Mouse (Mus musculus): ENCODE measurements around the gene Irf6.

GRCm38 (mm10) chr1:193191675-193192283 is 38.9 kb downstream of the Irf6 start:
- no peak for TF ChIP-seq CTCF (conservative IDR thresholded peaks at IDR 0.05; ENCODE audit: low read length)
- TF ChIP-seq POU5F1 (IDR thresholded peaks at IDR 0.05; ENCODE audit: borderline replicate concordance, low read length): no peak
- TF ChIP-seq NANOG (IDR thresholded peaks at IDR 0.05; ENCODE audit: borderline replicate concordance, low read length): no peak

Measured in E14TG2a.4 (cell line).